12 mouse cellular contexts compared by ENCODE assay signal in the genomic region with DNA sequence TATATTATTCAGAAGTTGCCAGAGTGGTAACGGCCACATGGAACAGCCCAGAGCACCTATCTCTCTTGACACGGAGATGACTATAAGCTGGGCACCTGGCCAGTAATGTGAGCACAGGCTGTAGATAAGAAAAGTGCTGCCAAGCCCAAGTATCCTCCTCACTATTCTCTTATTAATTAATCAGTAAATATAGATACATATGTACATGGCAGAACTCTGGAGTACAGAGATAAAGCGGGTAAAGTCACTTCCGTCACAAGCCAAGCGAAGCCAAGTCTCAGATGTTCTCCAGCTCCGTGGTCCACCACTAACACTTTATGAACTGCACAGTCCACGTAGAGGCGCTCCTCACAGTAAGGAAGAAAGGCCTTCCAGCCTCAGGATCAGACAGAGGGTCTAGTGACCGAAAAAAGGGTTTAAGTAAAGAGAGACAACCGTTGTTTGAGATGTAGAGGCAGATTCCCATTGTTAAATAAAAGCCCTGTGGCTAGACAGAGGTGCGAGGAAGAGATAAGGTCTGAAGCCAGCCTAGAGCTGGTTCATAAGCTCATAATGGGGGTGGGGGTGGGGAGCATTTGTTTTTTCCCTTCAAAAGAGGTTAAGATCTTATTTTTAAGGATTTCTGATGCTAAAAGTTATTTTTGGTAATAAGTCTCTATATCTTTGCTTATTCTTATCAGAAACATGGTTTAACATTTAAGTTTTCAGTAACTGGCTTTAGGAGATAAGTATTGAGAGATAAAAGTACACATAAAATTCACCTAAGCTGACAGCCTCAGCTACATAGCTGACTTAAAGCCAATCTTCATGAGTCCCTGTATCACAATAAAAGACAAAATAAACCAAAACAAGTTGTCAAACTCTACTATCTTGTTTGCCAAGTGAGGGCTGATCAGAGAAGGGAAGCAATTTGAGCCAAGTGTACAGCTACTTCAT.
DNase-seq lines count a peak whose midpoint lies in the region; ATAC-seq and TF ChIP-seq lines count a peak whose summit lies in the region.
"Had no signal": no experiment of that assay in that cellular context is flagged by ENCODE, and none has a peak within 500 bp of the region (broad histone marks: within the 10 kb centered on the region; RNA-seq: fewer than 3 reads in every experiment).

No protein-coding gene starts in this region.

- TF ChIP-seq CTCF in bone marrow, adult 2 months (IDR thresholded peaks at IDR 0.05; ENCODE audit: control insufficient read depth, insufficient read depth, low read length) = no peak
- no peak for TF ChIP-seq CTCF in small intestine, adult 2 months (IDR thresholded peaks at IDR 0.05; ENCODE audit: extremely low read depth, insufficient read length, insufficient replicate concordance, low read depth, low read length)

- H3K9ac ChIP-seq in forebrain, embryonic 12.5 days = no peak overlapping the region
- H3K9ac ChIP-seq in forebrain, embryonic 11.5 days (ENCODE audit: low read length) = no peak overlapping the region
- H3K9ac ChIP-seq in forebrain, embryonic 13.5 days = no peak overlapping the region

- no peak for ATAC-seq in forebrain, embryonic 12.5 days (ENCODE audit: low FRiP score)
- no peak for ATAC-seq in forebrain, embryonic 11.5 days (replicated peaks; ENCODE audit: low FRiP score)
- no peak for ATAC-seq in forebrain, embryonic 13.5 days

- peaks cover 56% of the 10 kb centered on the region for H3K4me1 ChIP-seq in forebrain, embryonic 12.5 days
- peaks cover 18% of the 10 kb centered on the region for H3K4me1 ChIP-seq in forebrain, embryonic 11.5 days (replicated peaks; ENCODE audit: control insufficient read depth, insufficient read depth, low read length)
- H3K4me1 ChIP-seq in bone marrow, adult 2 months (ENCODE audit: control insufficient read depth, insufficient read depth, low read length) = peaks cover 10% of the 10 kb centered on the region
- peaks cover 19% of the 10 kb centered on the region; the same call in 1 of the 2 replicates for H3K4me1 ChIP-seq in small intestine, adult 2 months (ENCODE audit: control insufficient read depth, insufficient read depth, insufficient read length, low read length)
- peaks cover 64% of the 10 kb centered on the region for H3K4me1 ChIP-seq in forebrain, embryonic 13.5 days

- 0 out of 2 replicates have a peak overlapping the region, but pooled peaks have one; percentile 9 for H3K27ac ChIP-seq in forebrain, embryonic 12.5 days
- H3K27ac ChIP-seq in forebrain, embryonic 11.5 days (ENCODE audit: low read depth, low read length) = no peak overlapping the region; the same call in 1 of the 2 replicates
- H3K27ac ChIP-seq in bone marrow, adult 2 months (ENCODE audit: control insufficient read depth, insufficient read depth, low read depth, low read length, poor library complexity) = peak overlapping the region; percentile 60; the same call in 1 of the 2 replicates
- H3K27ac ChIP-seq in small intestine, adult 2 months (ENCODE audit: insufficient read depth, low read depth, low read length) = peak overlapping the region; percentile 48
- no peak overlapping the region for H3K27ac ChIP-seq in forebrain, embryonic 13.5 days
- H3K27ac ChIP-seq: heart, adult 2 months had no signal

- no peak for DNase-seq in forebrain, embryonic 11.5 days (ENCODE audit: low spot score)
- DNase-seq in heart, postnatal 10 days = peak; percentile 18 to 29
- no peak for DNase-seq in layer of hippocampus, adult 18-20 months (ENCODE audit: low spot score in 2 of 2)
- no peak for DNase-seq in kidney, adult 8-10 months
- DNase-seq: cerebellum, adult 2 months; kidney, adult 2 months had no signal

- no peak overlapping the region for H3K4me3 ChIP-seq in forebrain, embryonic 12.5 days (replicated peaks)
- no peak overlapping the region for H3K4me3 ChIP-seq in forebrain, embryonic 11.5 days (ENCODE audit: low read depth, low read length)
- H3K4me3 ChIP-seq in bone marrow, adult 2 months (replicated peaks; ENCODE audit: control insufficient read depth, low read depth, low read length) = no peak overlapping the region
- no peak overlapping the region for H3K4me3 ChIP-seq in small intestine, adult 2 months (ENCODE audit: low read depth, low read length)
- no peak overlapping the region for H3K4me3 ChIP-seq in forebrain, embryonic 13.5 days
- H3K4me3 ChIP-seq: heart, adult 2 months; megakaryocyte, embryonic 14.5 days had no signal

- TF ChIP-seq POLR2A in bone marrow, adult 2 months (IDR thresholded peaks at IDR 0.05; ENCODE audit: borderline replicate concordance, control insufficient read depth, low read depth, low read length) = no peak
- no peak for TF ChIP-seq POLR2A in small intestine, adult 2 months (IDR thresholded peaks at IDR 0.05; ENCODE audit: low read depth, low read length)

- H3K4me2 ChIP-seq in forebrain, embryonic 12.5 days = no peak overlapping the region
- H3K4me2 ChIP-seq in forebrain, embryonic 11.5 days (ENCODE audit: low read depth, low read length, severe bottlenecking) = no peak overlapping the region
- H3K4me2 ChIP-seq in forebrain, embryonic 13.5 days = no peak overlapping the region

- no peaks in the 10 kb centered on the region for H3K9me3 ChIP-seq in forebrain, embryonic 12.5 days
- H3K9me3 ChIP-seq in forebrain, embryonic 11.5 days (ENCODE audit: control insufficient read depth, low read length) = no peaks in the 10 kb centered on the region
- no peaks in the 10 kb centered on the region for H3K9me3 ChIP-seq in forebrain, embryonic 13.5 days (replicated peaks)
- H3K9me3 ChIP-seq: megakaryocyte, embryonic 14.5 days had no signal

- 0 out of 2 replicates have a peak, but pooled peaks cover 4% of the 10 kb centered on the region for H3K27me3 ChIP-seq in forebrain, embryonic 12.5 days
- no peaks in the 10 kb centered on the region for H3K27me3 ChIP-seq in forebrain, embryonic 11.5 days (ENCODE audit: control insufficient read depth, insufficient read depth, low read length)
- no peaks in the 10 kb centered on the region for H3K27me3 ChIP-seq in small intestine, adult 2 months (ENCODE audit: control insufficient read depth, insufficient read depth, low read length)
- H3K27me3 ChIP-seq in forebrain, embryonic 13.5 days = no peaks in the 10 kb centered on the region

- WGBS in forebrain, embryonic 12.5 days = 83% methylated on average over 11 of the region's 11 CpGs
- 81% methylated on average over 11 of the region's 11 CpGs for WGBS in forebrain, embryonic 11.5 days
- 52% methylated on average over 11 of the region's 11 CpGs for WGBS in bone marrow, adult 2 months
- WGBS in small intestine, adult 2 months = 29% methylated on average over 11 of the region's 11 CpGs
- 78% methylated on average over 11 of the region's 11 CpGs for WGBS in forebrain, embryonic 13.5 days

- intact Hi-C loops in heart, postnatal 10 days (cut with DNase I) = no loop called here

- no peaks in the 10 kb centered on the region for H3K36me3 ChIP-seq in forebrain, embryonic 12.5 days (replicated peaks)
- no peaks in the 10 kb centered on the region for H3K36me3 ChIP-seq in forebrain, embryonic 11.5 days (ENCODE audit: control insufficient read depth, insufficient read depth, low read length)
- H3K36me3 ChIP-seq in small intestine, adult 2 months (ENCODE audit: control insufficient read depth, insufficient read depth, low read length) = no peaks in the 10 kb centered on the region
- no peaks in the 10 kb centered on the region for H3K36me3 ChIP-seq in forebrain, embryonic 13.5 days (ENCODE audit: poor library complexity, severe bottlenecking)

Comparison
In these comparisons a context has a peak if more than half of its experiments do, and no peak if none do; other contexts are left out.
1. H3K27ac ChIP-seq: peak in forebrain, embryonic 12.5 days (single experiment), bone marrow, adult 2 months (single experiment) and small intestine, adult 2 months (single experiment); none in forebrain, embryonic 11.5 days (single experiment) and forebrain, embryonic 13.5 days (single experiment).
2. DNase-seq: peak in heart, postnatal 10 days (2 of 2); none in forebrain, embryonic 11.5 days (single experiment), layer of hippocampus, adult 18-20 months (0 of 2) and kidney, adult 8-10 months (0 of 2).